Mouse (Mus musculus) thymus, adult 2 months (tissue): ENCODE measurements around the gene Angptl4. TPM values are rescaled to one million over a fixed set of nuclear protein-coding genes. Genes with fewer than 3 reads are reported as not detected.
A peak's percentile ranks its signal among the peaks of the same experiment; 100 is the strongest.

Source experiments
- DNase-seq: peaks from one replicate; pipeline ENCODE4 v3.0.0; 2021
- H3K27ac ChIP-seq: fragments of 200-500 bp; 2 replicates; pipeline ENCODE4 v1.5.1; 2012; ENCODE audit warnings: low read length, control low read depth; ENCODE audit not compliant: control insufficient read depth, insufficient read depth
- H3K27me3 ChIP-seq: fragments of 200-500 bp; 2 replicates; pipeline ENCODE4 v1.6.1; 2012; ENCODE audit warnings: mild to moderate bottlenecking, low read length, moderate library complexity, mixed read lengths; ENCODE audit not compliant: control insufficient read depth, insufficient read depth
- H3K36me3 ChIP-seq: fragments of 200-500 bp; 2 replicates; pipeline ENCODE4 v1.6.1; 2012; ENCODE audit warnings: mild to moderate bottlenecking, low read length, moderate library complexity; ENCODE audit not compliant: control insufficient read depth, insufficient read depth
- H3K4me1 ChIP-seq: fragments of 200-500 bp; replicated peaks from 2 replicates; pipeline ENCODE4 v1.6.1; 2012; ENCODE audit warnings: low read length; ENCODE audit not compliant: control insufficient read depth, insufficient read depth
- H3K4me3 ChIP-seq: fragments of 200-500 bp; 2 replicates; pipeline ENCODE4 v1.5.1; 2012; ENCODE audit warnings: mild to moderate bottlenecking, low read length, control low read depth, moderate library complexity; ENCODE audit not compliant: control insufficient read depth, insufficient read depth
- CTCF ChIP-seq: fragments of 200-500 bp; IDR thresholded peaks from 2 replicates; pipeline ENCODE4 v1.5.1; 2012; ENCODE audit warnings: mild to moderate bottlenecking, control low read depth, low read length, moderate library complexity, borderline replicate concordance; ENCODE audit not compliant: control insufficient read depth, poor library complexity, insufficient read depth; ENCODE audit errors: extremely low read depth
- POLR2A ChIP-seq: fragments of 200-500 bp; IDR thresholded peaks from 2 replicates; pipeline ENCODE4 v1.6.1; 2012; ENCODE audit warnings: mild to moderate bottlenecking, low read length, control low read depth, moderate library complexity; ENCODE audit not compliant: control insufficient read depth, poor library complexity, insufficient read depth; ENCODE audit errors: extremely low read depth
- WGBS: fragments of 180-500 bp; shearing (Covaris S2); methylation state at CpG from one replicate; pipeline ENCODE4 v1.1.7; 2018; 5-methylcytosine and 5-hydroxymethylcytosine counted together
- polyA plus RNA-seq: library from polyadenylated mRNA; depleted of rRNA; stranded (reverse); fragments of >200 nt; gene quantifications from 2 replicates; pipeline ENCODE4 v1.2.3, GENCODE M21; 2012

The Angptl4 gene
- polyA plus RNA-seq, 1 experiment = 23.0 TPM

GRCm38 (mm10) chr17:33798306-33798705, 16.7 kb upstream of the Angptl4 start:
- no peak for DNase-seq
- no peak overlapping the region for H3K4me3 ChIP-seq
- H3K4me1 ChIP-seq = no peaks in the 10 kb centered on the region
- no peaks in the 10 kb centered on the region for H3K36me3 ChIP-seq
- TF ChIP-seq CTCF (no peak), POLR2A (no peak)
- H3K27ac ChIP-seq = no peak overlapping the region
- H3K27me3 ChIP-seq = no peaks in the 10 kb centered on the region
- 43% methylated on average over 3 of the region's 3 CpGs for WGBS

- H3K36me3 ChIP-seq = no peaks in the 10 kb centered on the region
- H3K27me3 ChIP-seq = no peaks in the 10 kb centered on the region
- WGBS = 82% methylated on average over 4 of the region's 4 CpGs
- DNase-seq = no peak
- no peak overlapping the region for H3K27ac ChIP-seq
- no peak overlapping the region for H3K4me3 ChIP-seq
- H3K4me1 ChIP-seq = no peaks in the 10 kb centered on the region
- TF ChIP-seq CTCF (no peak), POLR2A (no peak)
These were observed 7.1 kb upstream of the Angptl4 start for GRCm38 (mm10) chr17:33788732-33789131.

DNA sequence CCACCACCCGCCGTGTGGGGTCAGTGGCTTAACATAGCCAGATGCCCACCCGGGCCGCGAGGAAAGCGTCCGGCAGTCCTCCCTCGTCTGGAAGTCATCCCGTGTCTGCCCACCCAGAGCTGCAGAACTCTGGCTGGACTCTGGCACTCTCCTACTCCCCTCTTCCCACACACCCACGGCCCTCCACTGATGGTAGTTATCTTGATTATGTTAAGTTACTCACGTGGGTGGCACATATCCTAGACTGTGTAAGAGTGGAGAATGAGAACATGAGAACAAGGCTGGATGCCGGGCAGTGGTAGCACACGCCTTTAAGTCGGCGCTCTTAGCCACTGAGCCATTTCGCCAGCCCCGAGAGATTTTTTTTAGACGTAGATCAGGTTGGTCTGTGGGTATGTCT, 4.7 kb upstream of the Angptl4 start:
- WGBS = 91% methylated on average over 18 of the region's 18 CpGs
- Histone ChIP-seq H3K4me1 (peaks cover 9% of the 10 kb centered on the region), H3K4me3 (no peak overlapping the region), H3K27me3 (no peaks in the 10 kb centered on the region), H3K27ac (no peak overlapping the region), H3K36me3 (no peaks in the 10 kb centered on the region)
- no peak for DNase-seq
- TF ChIP-seq POLR2A (no peak), CTCF (no peak)

DNA sequence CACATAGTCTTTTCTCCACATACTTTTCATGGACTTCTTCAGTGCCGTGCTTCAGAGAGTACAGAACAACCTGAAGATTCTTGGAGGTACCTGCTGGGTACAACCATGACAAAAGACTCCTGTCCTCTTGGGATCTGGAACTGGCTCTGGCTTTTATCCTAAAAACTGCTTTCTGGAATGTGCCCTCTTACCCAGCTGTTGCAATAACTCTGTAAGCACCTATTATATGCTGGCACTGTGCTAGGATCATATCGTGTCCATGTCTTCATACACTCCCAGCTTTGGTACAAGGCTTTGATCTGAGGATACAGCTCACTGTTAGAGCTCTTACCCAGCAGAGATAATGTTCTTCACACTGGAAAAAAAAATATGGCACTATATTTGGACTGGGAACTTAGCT, 3.3 kb upstream of the Angptl4 start:
- no peak for DNase-seq
- no peak for TF ChIP-seq CTCF
- TF ChIP-seq POLR2A = no peak
- Histone ChIP-seq H3K36me3 (no peaks in the 10 kb centered on the region), H3K4me1 (peaks cover 17% of the 10 kb centered on the region), H3K4me3 (no peak overlapping the region), H3K27me3 (no peaks in the 10 kb centered on the region), H3K27ac (no peak overlapping the region)
- 94% methylated on average over 2 of the region's 2 CpGs for WGBS

DNA sequence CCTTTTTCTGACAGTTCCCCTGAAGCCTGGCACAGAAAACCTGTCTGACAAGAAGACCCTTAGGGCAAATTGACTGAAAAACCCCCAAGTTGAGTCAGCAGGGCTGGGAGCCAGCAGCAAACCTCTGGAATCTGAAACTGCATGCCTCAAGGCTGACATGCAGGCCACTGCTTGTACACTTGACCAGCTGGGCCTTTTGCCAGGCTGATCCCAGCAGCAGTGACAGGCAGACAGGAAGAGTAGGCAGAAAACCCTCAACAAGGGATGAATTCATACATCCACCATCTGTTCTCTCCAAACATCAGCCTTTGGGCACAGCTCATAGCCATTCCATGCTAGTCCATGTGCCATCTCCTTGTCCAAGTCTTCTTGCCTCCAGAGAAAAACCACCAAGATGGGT, 1.8 kb upstream of the Angptl4 start:
- DNase-seq = no peak
- Histone ChIP-seq H3K36me3 (no peaks in the 10 kb centered on the region), H3K4me3 (no peak overlapping the region), H3K4me1 (peaks cover 24% of the 10 kb centered on the region), H3K27me3 (no peaks in the 10 kb centered on the region), H3K27ac (no peak overlapping the region)
- TF ChIP-seq CTCF = no peak
- no peak for TF ChIP-seq POLR2A

DNA sequence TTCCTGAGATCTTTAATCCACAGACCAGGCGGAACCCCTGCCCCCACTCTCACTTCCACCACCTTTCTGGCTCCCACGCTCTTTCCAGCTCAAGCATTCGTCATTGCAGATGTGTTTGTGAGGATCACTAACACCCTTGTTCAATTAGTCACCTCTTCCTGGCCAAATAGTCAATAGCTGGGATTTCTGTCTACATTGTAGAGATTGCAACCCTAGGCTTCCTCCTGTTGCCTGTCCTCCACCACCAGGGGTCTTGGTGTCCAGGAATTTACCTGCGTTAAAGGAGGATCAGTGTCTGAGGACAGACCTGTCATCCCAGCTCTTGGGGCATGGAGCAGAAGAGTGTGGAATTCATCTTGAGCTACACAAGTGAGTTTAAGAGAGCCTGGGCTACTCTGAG, 437 bp upstream of the Angptl4 start:
- H3K36me3 ChIP-seq = no peaks in the 10 kb centered on the region
- 27% methylated on average over 4 of the region's 4 CpGs for WGBS
- H3K27me3 ChIP-seq = no peaks in the 10 kb centered on the region
- TF ChIP-seq CTCF (no peak), POLR2A (no peak)
- peak overlapping the region; percentile 47; the same call in 1 of the 2 replicates for H3K4me3 ChIP-seq
- peaks cover 24% of the 10 kb centered on the region for H3K4me1 ChIP-seq
- no peak for DNase-seq
- H3K27ac ChIP-seq = no peak overlapping the region

GRCm38 (mm10) chr17:33780431-33780830, 1.2 kb downstream of the Angptl4 start:
- TF ChIP-seq CTCF (no peak), POLR2A (no peak)

DNA sequence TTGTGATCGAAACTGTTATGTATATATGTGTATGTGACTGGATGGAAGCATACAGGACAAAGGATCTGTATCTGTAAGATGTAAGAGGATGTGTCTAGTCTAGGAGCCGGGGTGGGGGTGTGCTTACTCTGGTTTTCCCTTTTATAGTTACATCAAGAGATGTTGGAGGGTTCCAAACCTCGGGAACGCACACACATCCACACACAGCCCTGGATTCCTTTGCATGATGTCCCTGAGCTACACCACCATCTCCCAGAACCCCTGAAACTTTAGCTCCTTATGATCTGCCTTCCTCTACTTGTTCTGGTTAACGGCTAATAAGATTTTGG, 1.7 kb downstream of the Angptl4 start:
- TF ChIP-seq POLR2A = no peak
- TF ChIP-seq CTCF = no peak
- Histone ChIP-seq H3K4me1 (peaks cover 24% of the 10 kb centered on the region), H3K27me3 (no peaks in the 10 kb centered on the region), H3K27ac (no peak overlapping the region), H3K4me3 (no peak overlapping the region), H3K36me3 (no peaks in the 10 kb centered on the region)
- 92% methylated on average over 5 of the region's 5 CpGs for WGBS
- DNase-seq = no peak

More at GRCm38 (mm10) chr17:33780431-33780830, 1.2 kb downstream of the Angptl4 start:
- Histone ChIP-seq H3K4me1 (peaks cover 24% of the 10 kb centered on the region), H3K36me3 (no peaks in the 10 kb centered on the region), H3K4me3 (no peak overlapping the region), H3K27ac (no peak overlapping the region; the same call in 1 of the 2 replicates), H3K27me3 (no peaks in the 10 kb centered on the region)
- WGBS = 13% methylated on average over 5 of the region's 5 CpGs
- DNase-seq = no peak
